Mouse (Mus musculus) kidney, postnatal 25 days (tissue): ENCODE data around the gene Olfr1396.
A peak's percentile ranks its signal among the peaks of the same experiment; 100 is the strongest.

ENCODE experiments used
- DNase-seq, 2 experiments: peaks; one replicate each; pipeline ENCODE4 v3.0.0; 2021; ENCODE audit warnings: mixed read lengths in 2 of 2

The Olfr1396 gene

GRCm38 (mm10) chr11:49114774-49115173 lies at the start of gene Olfr1396:
TSS of gene Olfr1396 (minus strand) at chr11:49114874.
- DNase-seq, result no peak

GRCm38 (mm10) chr11:49156821-49157814 lies 42.4 kb upstream of the Olfr1396 start:
- DNase-seq, result no peak

- DNase-seq, result no peak
These were observed 39.4 kb upstream of the Olfr1396 start, which contains the start of gene Olfr1394 for GRCm38 (mm10) chr11:49154077-49154476. TSS of gene Olfr1394 (plus strand) at chr11:49154377.

- DNase-seq, result no peak
These were observed 27.3 kb upstream of the Olfr1396 start, which contains the start of gene Olfr1395 for GRCm38 (mm10) chr11:49141974-49142373. TSS of gene Olfr1395 (plus strand) at chr11:49142274.

GRCm38 (mm10) chr11:49124169-49124568 lies 9.5 kb upstream of the Olfr1396 start:
- no peak for DNase-seq

GRCm38 (mm10) chr11:49119635-49120034 lies 5.0 kb upstream of the Olfr1396 start:
- no peak for DNase-seq

GRCm38 (mm10) chr11:49114158-49114557 lies 516 bp downstream of the Olfr1396 start:
- no peak for DNase-seq

GRCm38 (mm10) chr11:49112624-49113219 lies 2.0 kb downstream of the Olfr1396 start:
- no peak for DNase-seq

- DNase-seq, result no peak
These were observed 3.7 kb downstream of the Olfr1396 start for GRCm38 (mm10) chr11:49111000-49111399.

GRCm38 (mm10) chr11:49108833-49109232 lies 5.8 kb downstream of the Olfr1396 start:
- DNase-seq, result peak in 1 of 2 experiments; percentile 65

- no peak for DNase-seq
These were observed 6.8 kb downstream of the Olfr1396 start for GRCm38 (mm10) chr11:49107650-49108537.

- no peak for DNase-seq
These were observed 8.9 kb downstream of the Olfr1396 start for GRCm38 (mm10) chr11:49105752-49106151.

GRCm38 (mm10) chr11:49103047-49103693 lies 11.5 kb downstream of the Olfr1396 start:
- DNase-seq, result peak; percentile 87 to 98

- DNase-seq, result no peak
These were observed 13.2 kb downstream of the Olfr1396 start for GRCm38 (mm10) chr11:49101500-49101899.

GRCm38 (mm10) chr11:49100409-49100808 lies 14.3 kb downstream of the Olfr1396 start:
- DNase-seq, result no peak

- no peak for DNase-seq
These were observed 19.3 kb downstream of the Olfr1396 start for GRCm38 (mm10) chr11:49095367-49095766.

- no peak for DNase-seq
These were observed 20.6 kb downstream of the Olfr1396 start for GRCm38 (mm10) chr11:49093861-49094660.

- DNase-seq, result no peak
These were observed 21.9 kb downstream of the Olfr1396 start for GRCm38 (mm10) chr11:49092786-49093185.

- DNase-seq, result no peak
These were observed 22.6 kb downstream of the Olfr1396 start for GRCm38 (mm10) chr11:49092053-49092586.

GRCm38 (mm10) chr11:49091171-49091570 lies 23.5 kb downstream of the Olfr1396 start:
- DNase-seq, result no peak

GRCm38 (mm10) chr11:49090551-49090950 lies 24.1 kb downstream of the Olfr1396 start:
- no peak for DNase-seq
